Mouse (Mus musculus) gastrocnemius, postnatal 36 days (tissue): ENCODE measurements around the gene Rfx7. TPM values are rescaled to one million over a fixed set of nuclear protein-coding genes. Genes with fewer than 3 reads are reported as not detected.
"Not testable (repeated sequence)": the region's sequence is repeated elsewhere in the genome, so short reads cannot be mapped to it uniquely, and the experiment has no call there.

ENCODE experiments used
- DNase-seq, 2 experiments: peaks; one replicate each; pipeline ENCODE4 v3.0.0; 2022
- intact Hi-C: fragments of 180-260 bp; cut with DNase I; formaldehyde crosslinking; loops from one replicate; pipeline ENCODE4 v1.15.1; 2025
- total RNA-seq, 2 experiments: library from RNA; stranded (reverse); gene quantifications; 2 replicates each; pipeline ENCODE4 v1.2.3; 2021

Gene Rfx7
- total RNA-seq, 2 experiments from 2014 or later: 19.2 to 19.9 TPM

DNA sequence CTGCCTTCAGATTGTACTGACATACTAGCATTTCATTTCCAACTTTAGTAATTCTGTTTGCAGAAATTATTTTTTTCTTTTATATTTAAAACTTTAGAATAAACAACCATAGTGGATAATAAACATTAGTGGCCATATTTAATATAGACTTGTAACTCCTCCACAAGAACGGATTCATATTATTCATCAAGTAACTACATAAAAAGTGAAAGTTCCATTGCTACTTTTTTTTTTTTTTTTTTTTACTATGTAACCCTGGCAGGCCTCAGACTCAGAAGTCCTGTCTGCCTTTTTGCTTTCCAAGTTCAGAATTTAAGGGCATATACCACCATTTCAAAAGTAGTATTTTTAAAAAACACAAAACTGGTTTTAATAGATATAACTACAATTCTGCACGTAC, 2.9 kb downstream of the Rfx7 start:
- no peak for DNase-seq
- intact Hi-C loops: loop anchor here (10.0 kb wide), 2 partner anchors 60 to 140 kb away; no protein-coding TSS in a partner anchor

DNA sequence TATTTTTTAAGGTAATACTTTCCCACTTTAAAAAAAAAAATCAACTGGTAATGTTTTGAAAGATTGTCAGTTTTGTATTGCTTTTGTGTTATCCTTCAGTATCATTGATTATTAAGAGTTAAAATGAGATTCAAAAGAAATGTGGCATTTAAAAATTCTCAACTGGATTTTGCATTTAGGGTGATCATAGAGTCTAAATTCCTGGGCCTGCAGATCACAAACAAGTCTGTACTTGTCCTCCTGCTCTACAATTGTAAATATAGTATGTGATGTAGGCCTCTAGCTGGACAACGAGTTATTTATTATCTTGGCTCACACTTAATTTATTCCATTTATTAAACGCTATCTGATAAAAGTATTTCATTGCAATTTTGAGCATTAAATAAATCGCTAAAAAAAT, 3.4 kb downstream of the Rfx7 start:
- intact Hi-C loops: loop anchor here (10.0 kb wide), 2 partner anchors 59 to 139 kb away; no protein-coding TSS in a partner anchor
- no peak for DNase-seq

DNA sequence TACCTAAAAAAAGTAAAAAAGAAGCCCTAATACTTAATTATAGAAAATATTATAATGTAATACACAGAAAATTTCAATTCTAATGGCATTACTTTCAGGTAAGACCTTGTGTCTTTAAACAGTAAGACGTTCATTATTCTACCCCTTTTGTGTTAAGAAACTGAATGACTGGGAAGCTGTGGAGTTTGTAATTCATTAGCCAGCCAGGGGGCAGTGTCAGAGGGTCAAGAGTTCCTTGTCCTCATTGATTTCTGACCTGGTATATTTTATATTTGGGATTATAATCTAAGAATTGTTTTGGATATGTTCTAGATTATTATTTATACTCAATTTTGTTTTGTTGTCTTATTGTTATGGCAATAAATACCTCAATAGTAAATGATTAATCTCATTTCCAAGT, 5.0 kb downstream of the Rfx7 start:
- intact Hi-C loops: loop anchor here (10.0 kb wide), 2 partner anchors 58 to 138 kb away; no protein-coding TSS in a partner anchor

DNA sequence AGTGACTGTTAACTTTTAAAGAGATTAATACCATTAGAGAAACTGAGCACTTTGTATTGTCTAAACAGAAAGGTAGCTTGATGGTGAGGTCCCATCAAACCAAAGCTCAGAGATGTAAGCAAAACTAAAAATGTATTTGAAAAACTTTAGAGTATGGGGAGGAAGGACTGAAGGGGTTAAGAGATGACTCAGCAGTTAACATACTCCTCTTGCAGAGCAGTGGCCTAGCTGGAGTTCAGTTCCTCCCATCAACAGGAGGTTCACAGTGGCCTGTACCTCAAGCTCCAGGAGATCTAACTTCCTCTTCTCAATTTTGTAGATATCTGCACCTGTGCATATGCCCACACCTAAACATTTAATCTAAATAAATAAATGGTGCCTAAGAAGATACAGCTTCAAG, 11.6 kb downstream of the Rfx7 start:
- no peak for DNase-seq
- intact Hi-C loops: no loop called here

More for the DNA sequence above, 5.0 kb downstream of the Rfx7 start:
- no peak for DNase-seq

DNA sequence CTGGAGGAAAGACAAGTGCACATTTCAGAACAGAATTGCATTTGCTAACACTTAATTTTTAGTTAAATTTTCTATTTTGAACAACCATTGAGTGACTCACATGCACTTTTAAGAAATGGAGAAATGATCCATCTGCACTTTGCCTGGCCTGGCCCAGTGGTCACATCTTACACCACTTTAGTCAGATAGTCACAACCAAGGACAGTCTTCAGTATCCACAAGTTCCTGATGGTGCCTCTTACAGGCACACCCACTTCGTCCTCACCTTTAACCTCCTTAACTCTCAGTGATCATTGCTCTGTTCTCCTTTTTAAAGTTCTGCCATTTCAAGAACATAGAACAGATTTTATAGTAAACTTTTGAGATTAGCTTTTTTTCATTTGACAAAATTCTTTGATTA, 26.7 kb downstream of the Rfx7 start:
- intact Hi-C loops: no loop called here
- no peak for DNase-seq

DNA sequence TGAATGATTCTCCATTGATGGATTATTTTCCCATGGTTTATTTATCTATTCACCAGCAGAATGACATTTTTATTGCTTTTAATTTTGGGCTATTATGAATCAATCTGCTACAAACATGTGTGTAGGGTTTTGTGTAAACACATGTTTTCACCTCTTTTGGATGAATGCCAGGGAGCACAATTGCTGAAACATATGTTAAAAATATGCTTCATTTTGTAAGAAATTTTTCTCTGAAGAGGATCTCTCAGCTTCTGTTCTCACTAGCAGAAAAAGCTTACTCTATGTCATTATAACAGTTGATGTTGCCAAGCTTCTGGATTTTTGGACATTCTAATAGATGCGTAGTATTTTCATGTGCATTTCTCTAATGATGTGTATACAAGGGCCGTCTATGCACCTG, 28.3 kb downstream of the Rfx7 start:
- no peak for DNase-seq
- intact Hi-C loops: no loop called here

DNA sequence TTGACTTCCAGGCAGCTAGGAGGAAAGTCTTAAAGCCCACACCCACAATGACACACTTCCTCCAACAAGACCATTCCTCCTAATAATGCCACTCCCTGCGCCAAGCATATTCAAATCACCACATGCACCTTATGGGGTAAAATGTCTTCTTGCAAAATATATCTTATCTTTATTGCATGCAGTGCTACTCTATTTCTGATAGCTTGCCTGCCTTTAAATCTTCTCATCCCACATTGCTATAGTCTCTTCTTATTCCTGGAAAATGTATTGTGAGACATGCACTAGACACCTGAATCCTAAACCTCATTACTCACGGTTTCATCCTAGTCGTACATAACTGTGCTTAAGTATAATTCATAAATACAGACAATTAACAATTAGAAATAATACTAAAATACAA, 31.2 kb downstream of the Rfx7 start:
- intact Hi-C loops: no loop called here
- DNase-seq: no peak

DNA sequence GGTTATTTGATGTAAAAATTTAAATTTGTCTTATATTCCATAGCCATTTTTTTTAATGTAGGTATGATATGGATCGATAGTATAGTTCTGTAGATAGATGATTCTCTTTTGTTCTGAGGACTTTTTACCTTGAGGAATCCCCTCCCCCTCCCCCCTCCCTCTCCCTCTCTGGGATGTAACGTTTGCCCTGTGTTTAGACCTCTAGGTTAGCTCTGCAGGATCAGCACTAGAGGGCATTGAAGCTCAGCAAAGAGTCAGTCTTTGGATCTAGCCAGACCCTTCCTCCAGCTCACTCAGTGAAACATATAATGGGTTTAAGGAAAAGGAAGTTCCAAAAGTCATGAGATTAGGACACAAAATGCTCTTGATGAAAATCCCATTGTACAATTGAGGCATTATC, 35.1 kb downstream of the Rfx7 start:
- DNase-seq: no peak
- intact Hi-C loops: loop anchor here (5.0 kb wide), 1 partner anchor 40 kb away; no protein-coding TSS in a partner anchor

DNA sequence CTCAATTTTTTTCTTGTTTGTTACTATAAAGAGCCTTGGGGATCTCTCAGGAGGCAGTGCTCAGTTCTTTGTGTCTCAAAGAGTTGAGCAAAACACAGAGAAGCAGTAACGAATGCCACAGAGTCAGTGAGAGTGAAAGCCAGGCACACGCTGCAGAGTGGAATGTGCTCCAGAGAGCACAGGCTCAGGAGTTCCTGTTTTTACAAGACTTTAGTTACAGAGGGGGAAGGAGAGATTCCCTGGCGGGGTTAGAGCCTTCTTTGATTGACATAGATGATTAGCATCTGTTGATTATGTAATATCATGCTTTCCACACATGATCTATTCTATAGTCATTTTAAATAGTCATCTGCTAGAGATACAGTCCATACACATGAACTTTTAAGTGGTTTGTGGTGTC, 48.2 kb downstream of the Rfx7 start:
- intact Hi-C loops: no loop called here
- DNase-seq: no peak

DNA sequence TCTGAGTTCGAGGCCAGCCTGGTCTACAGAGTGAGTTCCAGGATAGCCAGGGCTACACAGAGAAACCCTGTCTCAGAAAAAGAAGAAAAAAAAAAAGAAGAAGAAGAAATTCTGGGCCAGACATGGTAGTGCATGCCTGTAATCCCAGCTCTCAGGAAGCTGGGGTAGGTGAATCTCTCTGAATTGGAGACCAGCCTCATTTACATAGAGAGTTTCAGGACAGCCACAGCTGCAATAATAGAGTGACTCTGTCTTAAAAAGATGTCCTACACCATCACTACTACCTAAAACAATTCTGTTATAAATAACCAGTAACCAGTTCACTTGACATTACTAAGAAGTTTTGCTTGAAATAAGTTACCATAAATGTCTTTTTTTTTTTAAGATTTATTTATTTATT, 58.8 kb downstream of the Rfx7 start:
- DNase-seq: no peak
- intact Hi-C loops: loop anchor here (10.0 kb wide), 1 partner anchor 56 kb away; the partner anchor contains the start of gene Rfx7

DNA sequence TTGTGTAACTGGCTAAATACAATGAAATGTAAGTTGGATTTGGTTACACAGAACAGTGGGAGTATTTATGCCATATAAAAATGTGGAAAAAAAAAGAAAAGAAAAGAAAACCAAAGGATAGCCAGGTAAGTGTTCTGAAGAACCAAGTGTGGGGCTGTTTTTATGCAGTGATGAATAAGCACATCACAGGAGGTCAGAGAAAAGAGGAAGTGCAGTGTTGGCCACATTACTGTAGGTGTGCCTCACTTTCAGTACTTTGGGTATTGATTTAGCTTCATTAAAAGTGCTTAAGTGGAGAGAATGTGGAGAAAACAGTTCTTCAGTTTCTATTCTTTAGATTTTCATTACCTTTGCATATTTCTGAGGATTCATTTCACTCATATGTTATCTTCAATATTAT, 60.0 kb downstream of the Rfx7 start:
- intact Hi-C loops: loop anchor here (10.0 kb wide), 1 partner anchor 57 kb away; the partner anchor contains the start of gene Rfx7
- no peak for DNase-seq

DNA sequence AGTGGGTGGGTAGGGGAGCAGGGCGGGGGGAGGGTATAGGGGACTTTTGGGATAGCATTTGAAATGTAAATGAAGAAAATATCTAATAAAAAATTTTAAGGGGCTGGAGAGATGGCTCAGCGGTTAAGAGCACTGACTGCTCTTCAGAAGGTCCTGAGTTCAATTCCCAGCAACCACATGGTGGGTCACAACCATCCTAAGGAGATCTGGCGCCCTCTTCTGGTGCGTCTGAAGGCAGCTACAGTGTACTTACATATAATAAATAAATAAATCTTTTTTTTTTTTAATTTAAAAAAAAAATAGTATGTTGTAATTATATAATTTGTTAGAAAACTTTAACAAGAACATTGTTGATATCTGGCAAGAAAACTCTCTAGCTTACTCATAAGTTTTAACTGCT, 62.6 kb downstream of the Rfx7 start:
- intact Hi-C loops: loop anchor here (10.0 kb wide), 1 partner anchor 60 kb away; the partner anchor contains the start of gene Rfx7
- DNase-seq: not testable (repeated sequence)

DNA sequence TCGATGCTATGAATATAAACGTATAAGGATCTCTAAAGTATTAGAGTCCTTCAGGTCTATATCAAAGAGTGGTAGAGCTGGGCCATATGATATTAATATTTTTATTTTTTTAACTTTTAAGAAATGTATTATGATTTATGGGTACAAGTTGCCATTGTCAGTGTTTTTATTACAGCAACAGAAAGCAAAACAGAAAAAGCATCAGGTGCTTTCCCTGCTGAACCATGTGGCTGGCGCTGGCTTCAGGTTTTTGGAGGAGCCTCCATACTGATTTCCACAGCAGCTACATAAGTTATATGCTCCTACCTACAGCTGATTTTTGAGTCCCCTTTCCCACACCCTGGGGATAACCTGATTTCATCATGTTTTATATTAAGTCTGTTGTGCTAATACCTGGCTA, 68.1 kb downstream of the Rfx7 start:
- no peak for DNase-seq
- intact Hi-C loops: loop anchor here (5.0 kb wide), 1 partner anchor 138 kb away; no protein-coding TSS in a partner anchor

DNA sequence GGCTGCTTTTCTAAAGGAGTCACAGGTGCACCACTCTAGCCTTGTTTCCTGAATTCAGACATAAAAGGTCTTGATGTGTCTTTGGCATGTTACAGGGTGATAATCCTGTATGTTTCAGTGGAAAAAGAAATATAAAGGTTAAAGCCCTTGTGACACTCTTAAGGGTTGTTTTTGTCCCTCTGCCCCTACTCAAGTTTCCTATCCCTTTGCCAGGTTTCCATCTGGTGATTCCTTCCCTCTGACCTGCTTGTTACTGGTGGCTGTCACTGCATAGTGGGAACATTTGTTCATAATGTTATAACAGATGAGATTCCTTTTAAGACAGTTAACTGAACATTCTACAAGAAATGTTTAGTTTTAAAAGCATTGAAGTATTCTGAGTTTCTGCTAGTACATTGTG, 77.7 kb downstream of the Rfx7 start:
- DNase-seq: no peak
- intact Hi-C loops: loop anchor here (5.0 kb wide), 1 partner anchor 42 kb away; no protein-coding TSS in a partner anchor

DNA sequence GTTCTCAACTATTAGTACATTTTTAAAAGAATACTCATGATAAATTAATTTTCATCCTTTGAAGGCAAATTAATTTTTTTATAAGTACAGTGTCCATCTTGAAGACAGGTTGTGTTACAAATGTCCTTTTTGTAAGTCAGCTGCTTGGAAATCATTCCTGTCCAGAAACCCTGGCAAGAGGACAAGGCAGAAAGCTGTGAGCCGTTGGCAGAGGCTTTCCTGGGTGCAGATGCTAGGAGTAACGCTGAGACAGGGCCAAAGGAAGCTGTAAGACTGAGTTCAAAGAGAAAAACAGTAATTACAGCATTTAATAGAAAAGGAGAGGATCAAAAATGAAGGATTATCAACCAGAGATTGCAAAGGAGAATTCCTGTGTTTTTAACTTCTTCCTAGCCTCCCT, 81.8 kb downstream of the Rfx7 start:
- DNase-seq: peak in 1 of 2 experiments; percentile 51
- intact Hi-C loops: no loop called here

DNA sequence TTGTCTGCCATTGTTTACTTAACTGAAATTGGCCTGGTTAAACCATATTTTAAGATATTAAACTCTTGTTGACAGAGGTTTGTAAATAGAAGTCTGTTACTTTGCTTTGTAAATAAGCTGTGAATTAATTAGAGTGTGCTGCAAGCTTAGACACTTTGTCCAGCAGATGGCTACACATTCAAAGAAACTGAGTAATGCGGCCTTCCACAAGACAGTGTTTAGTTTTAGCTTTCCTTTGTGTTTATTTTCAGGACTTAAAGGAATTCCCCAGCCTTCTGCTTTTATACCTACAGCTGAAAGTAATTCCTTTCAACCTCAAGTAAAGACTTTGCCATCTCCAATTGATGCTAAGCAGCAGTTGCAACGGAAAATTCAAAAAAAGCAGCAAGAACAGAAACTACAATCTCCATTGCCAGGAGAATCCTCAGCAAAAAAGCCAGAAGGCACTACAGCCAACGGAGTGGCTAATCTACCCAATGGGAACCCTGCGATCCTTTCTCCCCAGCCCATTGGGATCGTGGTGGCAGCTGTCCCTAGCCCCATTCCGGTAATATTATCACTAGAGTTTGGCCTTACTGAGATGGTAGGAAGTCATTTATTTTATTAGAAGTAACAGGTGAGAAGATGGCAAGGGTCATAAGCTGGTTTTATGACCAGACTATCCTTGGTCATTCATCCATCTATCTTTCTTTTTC, 82.9 kb downstream of the Rfx7 start:
- intact Hi-C loops: no loop called here

DNA sequence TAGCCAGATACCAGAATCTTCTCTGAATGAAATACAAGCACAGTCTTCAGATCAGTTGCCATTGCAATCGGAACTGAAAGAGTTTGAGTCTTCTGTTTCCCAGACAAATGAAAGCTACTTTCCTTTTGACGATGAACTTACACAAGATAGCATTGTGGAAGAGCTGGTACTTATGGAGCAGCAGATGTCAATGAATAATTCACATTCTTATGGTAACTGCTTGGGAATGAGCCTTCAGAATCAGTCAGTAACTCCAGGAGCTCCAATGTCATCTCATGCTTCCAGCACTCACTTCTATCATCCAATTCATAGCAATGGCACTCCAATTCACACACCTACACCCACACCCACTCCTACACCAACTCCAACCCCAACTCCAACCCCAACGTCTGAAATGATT, 86.0 kb downstream of the Rfx7 start:
- intact Hi-C loops: no loop called here

More for the DNA sequence above, 82.9 kb downstream of the Rfx7 start:
- DNase-seq: no peak

DNA sequence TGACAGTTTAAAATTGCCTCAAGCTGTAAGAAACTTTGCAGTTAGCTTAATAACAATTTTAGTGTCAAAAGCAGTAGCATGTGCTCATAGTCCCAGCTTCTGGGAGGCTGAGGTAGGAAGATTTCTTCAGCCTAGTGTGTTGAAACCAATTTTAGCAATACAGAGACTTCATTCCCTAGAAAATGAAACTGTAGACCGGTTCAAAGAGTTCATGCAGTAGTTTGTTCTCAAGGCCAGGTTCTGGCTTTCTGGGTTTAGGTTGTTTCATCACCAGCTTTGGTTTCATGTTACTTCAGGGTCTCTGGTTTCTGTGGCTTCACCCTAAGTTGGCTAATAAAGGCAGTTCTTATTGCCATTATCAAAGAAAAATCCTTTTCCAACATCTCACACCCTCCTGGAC, 91.6 kb downstream of the Rfx7 start:
- intact Hi-C loops: no loop called here

More for the DNA sequence above, 86.0 kb downstream of the Rfx7 start:
- DNase-seq: no peak

DNA sequence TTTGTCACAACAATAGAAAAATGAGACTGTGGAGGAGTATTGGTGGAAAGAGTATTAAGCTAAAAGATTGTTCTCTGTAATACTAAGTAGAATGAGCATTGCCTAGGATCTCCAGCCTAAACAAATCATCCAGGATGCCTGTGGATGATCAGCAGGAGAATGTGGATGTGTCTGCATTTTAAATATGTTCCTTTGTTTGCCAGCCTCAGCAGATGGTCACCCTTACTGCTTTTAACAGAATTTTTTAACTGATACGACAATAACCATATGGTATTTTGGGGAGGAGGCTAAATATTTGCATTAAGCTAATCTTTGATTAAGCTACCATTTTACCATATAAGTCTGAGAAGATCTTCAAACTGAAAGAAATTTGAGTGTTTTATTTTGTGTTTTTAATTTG, 95.6 kb downstream of the Rfx7 start:
- DNase-seq: no peak
- intact Hi-C loops: no loop called here

More for the DNA sequence above, 91.6 kb downstream of the Rfx7 start:
- DNase-seq: no peak

DNA sequence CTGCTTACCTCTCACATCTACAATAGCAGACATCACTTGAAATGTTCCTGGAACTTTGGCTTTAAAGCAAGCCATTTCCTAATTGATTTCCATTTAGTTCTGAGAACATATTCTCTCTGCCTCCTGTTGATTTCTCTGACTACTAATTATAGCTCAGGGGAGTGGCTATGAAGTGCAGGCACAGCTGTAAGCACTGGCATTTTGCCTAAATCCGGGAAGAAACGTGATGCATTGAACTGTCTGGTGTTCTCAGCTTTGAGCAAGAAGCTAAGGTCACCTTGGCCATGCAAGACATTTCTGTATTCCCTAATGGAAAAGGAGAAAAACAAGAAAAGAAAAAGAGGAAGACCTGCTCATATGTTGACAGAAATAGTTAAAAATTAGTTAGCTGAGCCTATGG, 96.6 kb downstream of the Rfx7 start:
- DNase-seq: no peak
- intact Hi-C loops: no loop called here

DNA sequence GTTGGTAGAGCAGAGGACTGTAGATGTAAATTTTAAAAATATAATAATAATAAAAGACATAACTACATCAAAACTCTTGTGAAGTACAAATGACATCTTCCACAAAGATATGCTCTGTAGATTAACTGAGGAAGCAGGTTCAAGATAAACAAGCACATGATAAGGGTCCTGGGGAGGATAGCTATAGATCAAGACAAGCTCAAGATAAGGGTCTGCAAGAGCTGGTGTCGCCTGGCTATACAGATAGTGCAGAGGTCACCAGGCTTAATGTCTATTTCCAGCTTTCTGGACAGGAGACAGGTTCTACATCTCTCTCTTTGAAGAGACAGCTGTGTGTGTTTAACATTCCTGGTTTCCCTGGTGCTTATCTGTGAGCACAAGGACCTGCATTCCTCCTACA, 100.2 kb downstream of the Rfx7 start:
- DNase-seq: no peak

DNA sequence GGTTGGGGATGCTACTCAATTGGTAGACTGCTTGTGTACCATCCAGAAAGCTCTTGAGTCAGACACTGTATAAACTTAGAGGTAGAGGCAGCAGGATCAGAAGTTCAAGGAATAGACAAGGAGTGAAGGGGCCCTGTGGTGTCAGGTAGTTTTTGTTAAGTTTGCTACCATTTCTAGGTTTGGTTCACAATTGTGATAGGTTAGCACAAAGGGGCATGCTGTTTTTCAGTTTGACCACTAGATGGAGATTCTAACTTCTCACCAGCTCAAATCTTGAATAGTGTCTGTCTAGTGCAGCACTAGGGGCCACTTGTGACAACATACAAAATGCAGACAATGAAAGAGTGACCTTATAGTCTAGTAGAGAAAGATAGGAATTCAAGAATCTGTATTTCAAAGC, 103.1 kb downstream of the Rfx7 start:
- intact Hi-C loops: loop anchor here (2.0 kb wide), 1 partner anchor 38 kb away; no protein-coding TSS in a partner anchor

More for the DNA sequence above, 100.2 kb downstream of the Rfx7 start:
- intact Hi-C loops: no loop called here

More for the DNA sequence above, 103.1 kb downstream of the Rfx7 start:
- no peak for DNase-seq
